Mouse (Mus musculus): ENCODE measurements around the gene Hcrt.

DNA sequence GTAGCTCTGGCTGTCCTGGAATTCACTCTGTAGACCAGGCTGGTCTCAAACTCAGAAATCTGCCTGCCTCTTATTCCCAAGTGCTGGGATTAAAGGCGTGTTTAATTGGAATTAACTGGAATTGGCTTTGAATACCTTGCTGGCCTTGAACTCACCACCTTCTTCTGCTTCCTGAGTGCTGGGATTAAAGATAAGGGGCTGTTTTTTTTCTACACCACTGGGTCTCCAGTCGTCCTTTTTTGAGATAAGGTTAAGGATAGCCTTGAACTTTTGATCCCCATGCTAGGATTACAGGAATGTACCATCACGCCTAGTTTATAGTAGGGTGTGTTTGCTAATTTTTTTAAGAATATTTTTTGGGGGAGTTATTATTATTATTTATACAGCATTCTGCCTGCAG lies 15.3 kb upstream of the Hcrt start:
- TF ChIP-seq CTCF (IDR thresholded peaks at IDR 0.05; ENCODE audit: low read depth), result no peak
- TF ChIP-seq EP300 (IDR thresholded peaks at IDR 0.05; ENCODE audit: low read depth), result no peak
